Mouse (Mus musculus): ENCODE measurements around the gene Hoxb1. TPM values are rescaled to one million over a fixed set of nuclear protein-coding genes. Genes with fewer than 3 reads are reported as not detected.

The Hoxb1 gene
- polyA plus RNA-seq, 1 experiment from 2014 or later, result 0.78 TPM

- WGBS, result 9% methylated on average over 4 of the region's 4 CpGs
- no peak for DNase-seq (ENCODE audit: low spot score)
- Histone ChIP-seq H3K4me1 (peaks cover 88% of the 10 kb centered on the region), H3K27me3 (ENCODE audit: low read depth, poor library complexity, severe bottlenecking) (peaks cover 94% of the 10 kb centered on the region), H3K4me3 (peak overlapping the region; percentile 26; the same call in 1 of the 2 replicates), H3K36me3 (peaks cover 15% of the 10 kb centered on the region; the same call in 1 of the 2 replicates), H3K9me3 (replicated peaks) (no peaks in the 10 kb centered on the region), H3K27ac (peak overlapping the region; percentile 78)
These were observed 17.8 kb upstream of the Hoxb1 start for GRCm38 (mm10) chr11:96347717-96348116.

GRCm38 (mm10) chr11:96348141-96348928 lies 17.2 kb upstream of the Hoxb1 start:
- 3% methylated on average over 21 of the region's 21 CpGs for WGBS
- Histone ChIP-seq H3K36me3 (peaks cover 15% of the 10 kb centered on the region; the same call in 1 of the 2 replicates), H3K27ac (peak overlapping the region; percentile 78), H3K4me3 (peak overlapping the region; percentile 26), H3K4me1 (peaks cover 89% of the 10 kb centered on the region), H3K27me3 (ENCODE audit: low read depth, poor library complexity, severe bottlenecking) (peaks cover 92% of the 10 kb centered on the region), H3K9me3 (replicated peaks) (no peaks in the 10 kb centered on the region)
- DNase-seq (ENCODE audit: low spot score), result peak; percentile 71

- Histone ChIP-seq H3K9me3 (replicated peaks) (no peaks in the 10 kb centered on the region), H3K36me3 (peaks cover 15% of the 10 kb centered on the region; the same call in 1 of the 2 replicates), H3K27me3 (ENCODE audit: low read depth, poor library complexity, severe bottlenecking) (peaks cover 89% of the 10 kb centered on the region), H3K4me3 (peak overlapping the region; percentile 26), H3K4me1 (peaks cover 89% of the 10 kb centered on the region), H3K27ac (peak overlapping the region; percentile 78; the same call in 1 of the 2 replicates)
- WGBS, result 8% methylated on average over 3 of the region's 3 CpGs
- DNase-seq (ENCODE audit: low spot score), result no peak
These were observed 16.6 kb upstream of the Hoxb1 start for GRCm38 (mm10) chr11:96348988-96349387.

- H3K27ac ChIP-seq, result peak overlapping the region; percentile 63
- H3K4me3 ChIP-seq, result peak overlapping the region; percentile 26
- peaks cover 85% of the 10 kb centered on the region for H3K27me3 ChIP-seq (ENCODE audit: low read depth, poor library complexity, severe bottlenecking)
- DNase-seq (ENCODE audit: low spot score), result peak; percentile 71
- H3K9me3 ChIP-seq (replicated peaks), result no peaks in the 10 kb centered on the region
- peaks cover 8% of the 10 kb centered on the region; the same call in 1 of the 2 replicates for H3K36me3 ChIP-seq
- H3K4me1 ChIP-seq, result peaks cover 89% of the 10 kb centered on the region
- 2% methylated on average over 14 of the region's 14 CpGs for WGBS
These were observed 15.8 kb upstream of the Hoxb1 start for GRCm38 (mm10) chr11:96349491-96350340.

GRCm38 (mm10) chr11:96350341-96350624 lies 15.3 kb upstream of the Hoxb1 start, which contains the start of gene Hoxb2:
Gene Hoxb2 (plus strand): TSS chr11:96350525.
- H3K4me3 ChIP-seq, result peak within 1 kb of the TSS; percentile 63
- H3K36me3 ChIP-seq, result peaks cover 7% of the 10 kb centered on the region; the same call in 1 of the 2 replicates
- no peaks in the 10 kb centered on the region for H3K9me3 ChIP-seq (replicated peaks)
- peaks cover 88% of the 10 kb centered on the region for H3K4me1 ChIP-seq
- 1% methylated on average over 2 of the region's 2 CpGs for WGBS
- DNase-seq (ENCODE audit: low spot score), result no peak
- H3K27me3 ChIP-seq (ENCODE audit: low read depth, poor library complexity, severe bottlenecking), result peaks cover 80% of the 10 kb centered on the region
- peak within 1 kb of the TSS; percentile 94 for H3K27ac ChIP-seq

- DNase-seq (ENCODE audit: low spot score), result peak; percentile 50
- Histone ChIP-seq H3K27me3 (ENCODE audit: low read depth, poor library complexity, severe bottlenecking) (peaks cover 77% of the 10 kb centered on the region), H3K4me1 (peaks cover 83% of the 10 kb centered on the region), H3K36me3 (peaks cover 5% of the 10 kb centered on the region; the same call in 1 of the 2 replicates), H3K9me3 (replicated peaks) (no peaks in the 10 kb centered on the region), H3K27ac (peak overlapping the region; percentile 94), H3K4me3 (peak overlapping the region; percentile 63)
- 7% methylated on average over 2 of the region's 2 CpGs for WGBS
These were observed 14.8 kb upstream of the Hoxb1 start for GRCm38 (mm10) chr11:96350791-96351190.

- no peaks in the 10 kb centered on the region for H3K9me3 ChIP-seq (replicated peaks)
These were observed 14.2 kb upstream of the Hoxb1 start for GRCm38 (mm10) chr11:96351312-96351711.

GRCm38 (mm10) chr11:96351831-96352230 lies 13.7 kb upstream of the Hoxb1 start:
- peak; percentile 78 for DNase-seq (ENCODE audit: low spot score)
- Histone ChIP-seq H3K27me3 (ENCODE audit: low read depth, poor library complexity, severe bottlenecking) (peaks cover 77% of the 10 kb centered on the region), H3K27ac (peak overlapping the region; percentile 94), H3K4me3 (peak overlapping the region; percentile 63), H3K4me1 (peaks cover 77% of the 10 kb centered on the region), H3K9me3 (replicated peaks) (no peaks in the 10 kb centered on the region), H3K36me3 (no peaks in the 10 kb centered on the region)
- under 1% methylated on average over 22 of the region's 22 CpGs for WGBS

More at GRCm38 (mm10) chr11:96351312-96351711, 14.2 kb upstream of the Hoxb1 start:
- H3K4me1 ChIP-seq, result peaks cover 80% of the 10 kb centered on the region
- peak overlapping the region; percentile 94 for H3K27ac ChIP-seq
- WGBS, result 2% methylated on average over 11 of the region's 11 CpGs
- H3K36me3 ChIP-seq, result no peaks in the 10 kb centered on the region; the same call in 1 of the 2 replicates
- H3K4me3 ChIP-seq, result peak overlapping the region; percentile 63
- peaks cover 77% of the 10 kb centered on the region for H3K27me3 ChIP-seq (ENCODE audit: low read depth, poor library complexity, severe bottlenecking)
- peak; percentile 75 for DNase-seq (ENCODE audit: low spot score)

GRCm38 (mm10) chr11:96352691-96353521 lies 12.6 kb upstream of the Hoxb1 start:
- peaks cover 74% of the 10 kb centered on the region for H3K4me1 ChIP-seq
- no peaks in the 10 kb centered on the region for H3K36me3 ChIP-seq
- peak overlapping the region; percentile 63 for H3K4me3 ChIP-seq
- peaks cover 80% of the 10 kb centered on the region for H3K27me3 ChIP-seq (ENCODE audit: low read depth, poor library complexity, severe bottlenecking)
- H3K9me3 ChIP-seq (replicated peaks), result no peaks in the 10 kb centered on the region
- DNase-seq (ENCODE audit: low spot score), result peak; percentile 80
- under 1% methylated on average over 75 of the region's 75 CpGs for WGBS
- peak overlapping the region; percentile 94 for H3K27ac ChIP-seq

GRCm38 (mm10) chr11:96353522-96353841 lies 12.1 kb upstream of the Hoxb1 start:
- H3K27me3 ChIP-seq (ENCODE audit: low read depth, poor library complexity, severe bottlenecking), result peaks cover 77% of the 10 kb centered on the region
- DNase-seq (ENCODE audit: low spot score), result no peak
- H3K4me3 ChIP-seq, result peak overlapping the region; percentile 63
- no peaks in the 10 kb centered on the region for H3K9me3 ChIP-seq (replicated peaks)
- H3K27ac ChIP-seq, result peak overlapping the region; percentile 94
- WGBS, result under 1% methylated on average over 14 of the region's 14 CpGs
- H3K4me1 ChIP-seq, result peaks cover 68% of the 10 kb centered on the region
- H3K36me3 ChIP-seq, result no peaks in the 10 kb centered on the region

- H3K4me1 ChIP-seq, result peaks cover 64% of the 10 kb centered on the region
- no peaks in the 10 kb centered on the region for H3K9me3 ChIP-seq (replicated peaks)
- H3K36me3 ChIP-seq, result no peaks in the 10 kb centered on the region
- peaks cover 73% of the 10 kb centered on the region for H3K27me3 ChIP-seq (ENCODE audit: low read depth, poor library complexity, severe bottlenecking)
- no peak for DNase-seq (ENCODE audit: low spot score)
- 2% methylated on average over 8 of the region's 8 CpGs for WGBS
- H3K27ac ChIP-seq, result peak overlapping the region; percentile 94
- H3K4me3 ChIP-seq, result peak overlapping the region; percentile 63
These were observed 11.6 kb upstream of the Hoxb1 start for GRCm38 (mm10) chr11:96353939-96354338.

- H3K36me3 ChIP-seq, result no peaks in the 10 kb centered on the region
- peak overlapping the region; percentile 63 for H3K4me3 ChIP-seq
- peak overlapping the region; percentile 94 for H3K27ac ChIP-seq
- H3K4me1 ChIP-seq, result peaks cover 59% of the 10 kb centered on the region
- no peaks in the 10 kb centered on the region for H3K9me3 ChIP-seq (replicated peaks)
- peak; percentile 88 for DNase-seq (ENCODE audit: low spot score)
- peaks cover 68% of the 10 kb centered on the region for H3K27me3 ChIP-seq (ENCODE audit: low read depth, poor library complexity, severe bottlenecking)
- WGBS, result under 1% methylated on average over 25 of the region's 25 CpGs
These were observed 11.2 kb upstream of the Hoxb1 start for GRCm38 (mm10) chr11:96354376-96354775.

All from limb, embryonic 10.5 days (tissue).